In the genomic region with DNA sequence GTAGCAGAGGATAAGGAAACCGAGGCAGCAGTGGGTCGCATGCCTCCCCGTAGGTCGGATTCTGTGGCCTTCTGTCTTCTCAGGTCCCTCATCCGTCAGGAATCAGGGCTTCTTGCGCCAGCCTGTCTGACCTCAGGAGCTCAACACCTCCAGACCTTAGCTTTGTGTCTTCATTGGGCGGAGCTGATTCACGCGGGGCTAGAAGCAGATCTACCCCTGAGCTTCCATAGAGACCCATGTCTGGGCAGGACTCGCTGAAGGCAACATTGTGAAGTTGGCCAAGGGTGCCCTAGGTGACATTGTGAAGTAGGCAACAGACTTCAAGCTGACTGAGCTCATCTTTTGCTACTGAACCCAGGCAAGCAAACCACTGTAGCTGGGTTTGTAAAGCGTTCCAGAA, we compare ENCODE assay signal across 8 mouse cellular contexts. TPM values are rescaled to one million over a fixed set of nuclear protein-coding genes. Genes with fewer than 3 reads are reported as not detected.
DNase-seq lines count a peak whose midpoint lies in the region; ATAC-seq and TF ChIP-seq lines count a peak whose summit lies in the region.

No protein-coding gene starts in this region.

- DNase-seq in heart, postnatal 14 days: no peak
- DNase-seq in testis, postnatal 14 days (ENCODE audit: low spot score): no peak
- no peak for DNase-seq in liver, embryonic 11.5 days (ENCODE audit: low spot score)
- no peak for DNase-seq in left cerebral cortex, postnatal 4 days
- no peak for DNase-seq in right cerebral cortex, adult 2 months (ENCODE audit: low spot score in 2 of 2)
- DNase-seq in spleen, postnatal 4 days (ENCODE audit: low spot score in 2 of 2): no peak

- H3K4me2 ChIP-seq in heart, embryonic 11.5 days: peak overlapping the region; percentile 89
- H3K4me2 ChIP-seq in liver, embryonic 11.5 days: peak overlapping the region; percentile 65

- TF ChIP-seq POLR2A in testis, adult 2 months (IDR thresholded peaks at IDR 0.05; ENCODE audit: control insufficient read depth, low read depth, low read length): no peak; the same call in 1 of the 2 replicates

- H3K4me3 ChIP-seq in heart, embryonic 11.5 days (ENCODE audit: low read depth, low read length): peak overlapping the region; percentile 46
- peak overlapping the region; percentile 66 for H3K4me3 ChIP-seq in testis, adult 2 months (ENCODE audit: control insufficient read depth, low read depth, low read length)
- H3K4me3 ChIP-seq in liver, embryonic 11.5 days (ENCODE audit: low read depth, low read length): peak overlapping the region; percentile 25

- peaks cover 9% of the 10 kb centered on the region for H3K4me1 ChIP-seq in heart, embryonic 11.5 days (ENCODE audit: control insufficient read depth, insufficient read depth, low read length)
- peaks cover 2% of the 10 kb centered on the region; the same call in 1 of the 2 replicates for H3K4me1 ChIP-seq in testis, adult 2 months (ENCODE audit: control insufficient read depth, insufficient read depth, low read length)
- H3K4me1 ChIP-seq in liver, embryonic 11.5 days (replicated peaks; ENCODE audit: control insufficient read depth, insufficient read depth, low read length): 0 out of 2 replicates have a peak, but pooled peaks cover 3% of the 10 kb centered on the region

- no peaks in the 10 kb centered on the region for H3K9me3 ChIP-seq in heart, embryonic 11.5 days (replicated peaks; ENCODE audit: control insufficient read depth, low read length)
- no peaks in the 10 kb centered on the region for H3K9me3 ChIP-seq in liver, embryonic 11.5 days (ENCODE audit: control insufficient read depth, low read length)

- ATAC-seq in heart, embryonic 11.5 days (replicated peaks; ENCODE audit: insufficient number of reproducible peaks, low FRiP score, low TSS enrichment): no peak
- ATAC-seq in liver, embryonic 11.5 days (replicated peaks; ENCODE audit: low FRiP score): no peak

- peaks cover 15% of the 10 kb centered on the region for H3K27me3 ChIP-seq in heart, embryonic 11.5 days (ENCODE audit: control insufficient read depth, insufficient read depth, low read length)
- H3K27me3 ChIP-seq in testis, adult 2 months (ENCODE audit: control insufficient read depth, insufficient read depth, low read length): no peaks in the 10 kb centered on the region
- H3K27me3 ChIP-seq in liver, embryonic 11.5 days (replicated peaks; ENCODE audit: control insufficient read depth, insufficient read depth, low read length): peaks cover 36% of the 10 kb centered on the region

- intact Hi-C loops in heart, postnatal 14 days (cut with DNase I): no loop called here
- intact Hi-C loops in left cerebral cortex, postnatal 4 days (cut with DNase I): no loop called here

- no peak for TF ChIP-seq CTCF in testis, adult 2 months (IDR thresholded peaks at IDR 0.05; ENCODE audit: control insufficient read depth, insufficient read depth, insufficient replicate concordance, low read depth, low read length)

- no peaks in the 10 kb centered on the region for H3K36me3 ChIP-seq in heart, embryonic 11.5 days (ENCODE audit: control insufficient read depth, insufficient read depth, low read length)
- H3K36me3 ChIP-seq in testis, adult 2 months (ENCODE audit: control insufficient read depth, insufficient read depth, low read length): no peaks in the 10 kb centered on the region
- no peaks in the 10 kb centered on the region for H3K36me3 ChIP-seq in liver, embryonic 11.5 days (ENCODE audit: control insufficient read depth, insufficient read depth, low read length)

- WGBS in heart, embryonic 11.5 days (ENCODE audit: insufficient replicate concordance): 24% methylated on average over 11 of the region's 11 CpGs
- 21% methylated on average over 11 of the region's 11 CpGs for WGBS in liver, embryonic 11.5 days

- no peak overlapping the region for H3K9ac ChIP-seq in heart, embryonic 11.5 days (ENCODE audit: low read depth, low read length)
- no peak overlapping the region for H3K9ac ChIP-seq in liver, embryonic 11.5 days (ENCODE audit: low read depth, low read length)

- no peak overlapping the region for H3K27ac ChIP-seq in heart, embryonic 11.5 days (ENCODE audit: low read depth, low read length)
- H3K27ac ChIP-seq in testis, adult 2 months (ENCODE audit: control insufficient read depth, insufficient read depth, low read depth, low read length): no peak overlapping the region
- no peak overlapping the region for H3K27ac ChIP-seq in liver, embryonic 11.5 days (ENCODE audit: low read depth, low read length)

RNA-seq across cellular contexts. Expression of gene Plbd1, which starts 0.3 kb away (rescaled TPM):
- 5.3 and 5.4 TPM in 2 replicates for polyA plus RNA-seq in heart, embryonic 11.5 days (2014; fragmentation: Nextera tagmentation; extraction: Ambion mirVana)
- 10 to 100 TPM; 30.5 to 34.4 TPM for total RNA-seq in heart, postnatal 14 days (2021)
- polyA plus RNA-seq in testis, adult 2 months (2012; rRNA removed): 47.4 and 53.7 TPM in 2 replicates
- polyA plus RNA-seq in liver, embryonic 11.5 days (2014; fragmentation: Nextera tagmentation; extraction: Ambion mirVana): 0.86 and 1.2 TPM in 2 replicates
- under 1 TPM; 0.16 to 0.24 TPM for total RNA-seq in left cerebral cortex, postnatal 4 days (2021)
